Mouse (Mus musculus) intestine, embryonic 15.5 days (tissue): ENCODE results near the gene Eif4e3. TPM values are rescaled to one million over a fixed set of nuclear protein-coding genes. Genes with fewer than 3 reads are reported as not detected.

Experiments
- ATAC-seq: fragments of 200-750 bp; cut with Nextera tagmentation; 2 replicates; pipeline ENCODE4 v1.8.0; 2017; ENCODE audit warnings: moderate TSS enrichment, moderate library complexity
- H3K27ac ChIP-seq: fragments of 300-500 bp; sonication (generic); 2 replicates; pipeline ENCODE4 v1.5.1; 2015; ENCODE audit warnings: mild to moderate bottlenecking, inconsistent platforms
- H3K27me3 ChIP-seq: fragments of 300-500 bp; sonication (generic); replicated peaks from 2 replicates; pipeline ENCODE4 v1.6.1; 2015; ENCODE audit warnings: inconsistent platforms
- H3K36me3 ChIP-seq: fragments of 300-500 bp; sonication (generic); 2 replicates; pipeline ENCODE4 v1.6.1; 2015; ENCODE audit warnings: inconsistent platforms
- H3K4me1 ChIP-seq: fragments of 300-500 bp; sonication (generic); replicated peaks from 2 replicates; pipeline ENCODE4 v1.6.1; 2015; ENCODE audit warnings: inconsistent platforms
- H3K4me2 ChIP-seq: fragments of 300-500 bp; sonication (generic); replicated peaks from 2 replicates; pipeline ENCODE4 v1.6.1; 2015; ENCODE audit warnings: mild to moderate bottlenecking, inconsistent platforms
- H3K4me3 ChIP-seq: fragments of 300-500 bp; sonication (generic); replicated peaks from 2 replicates; pipeline ENCODE4 v1.5.1; 2015; ENCODE audit warnings: inconsistent platforms
- H3K9ac ChIP-seq: fragments of 300-500 bp; sonication (generic); 2 replicates; pipeline ENCODE4 v1.6.1; 2015; ENCODE audit warnings: inconsistent platforms
- H3K9me3 ChIP-seq: fragments of 300-500 bp; sonication (generic); 2 replicates; pipeline ENCODE4 v1.6.1; 2016; ENCODE audit warnings: inconsistent platforms
- WGBS: fragments of 180-500 bp; shearing (Covaris S2); methylation state at CpG from one replicate; pipeline ENCODE4 v1.1.7; 2015; 5-methylcytosine and 5-hydroxymethylcytosine counted together
- polyA plus RNA-seq: library from polyadenylated mRNA; unstranded; fragments of >200 nt; fragmentation: Nextera tagmentation; extraction: Ambion mirVana; gene quantifications from 2 replicates; pipeline ENCODE4 v1.2.1, GENCODE M21; 2015

Eif4e3 gene
- 10.6 and 12.3 TPM in 2 replicates for polyA plus RNA-seq

GRCm38 (mm10) chr6:99666318-99667171, at the start of gene Eif4e3, which contains the start of gene Gm20696:
Gene Eif4e3 (minus strand): TSS chr6:99666771.
Gene Gm20696 (minus strand): TSS chr6:99666797.
- peak; percentile 88 for ATAC-seq
- Histone ChIP-seq H3K9ac (peak within 1 kb of the TSS; percentile 71), H3K4me2 (peak within 1 kb of the TSS; percentile 96), H3K4me3 (peak within 1 kb of the TSS; percentile 78), H3K4me1 (peaks cover 10% of the 10 kb centered on the region; the same call in 1 of the 2 replicates), H3K9me3 (no peaks in the 10 kb centered on the region), H3K27ac (peak within 1 kb of the TSS; percentile 60), H3K27me3 (no peaks in the 10 kb centered on the region), H3K36me3 (no peaks in the 10 kb centered on the region)
- WGBS, result under 1% methylated on average over 44 of the region's 75 CpGs

GRCm38 (mm10) chr6:99715913-99716312, 49.3 kb upstream of the Eif4e3 start:
- WGBS, result 58% methylated on average over 6 of the region's 6 CpGs
- Histone ChIP-seq H3K4me3 (no peak overlapping the region), H3K27me3 (0 out of 2 replicates have a peak, but pooled peaks cover 3% of the 10 kb centered on the region), H3K36me3 (no peaks in the 10 kb centered on the region), H3K9me3 (no peaks in the 10 kb centered on the region), H3K27ac (no peak overlapping the region), H3K4me1 (no peaks in the 10 kb centered on the region), H3K4me2 (no peak overlapping the region), H3K9ac (no peak overlapping the region)
- ATAC-seq, result no peak

DNA sequence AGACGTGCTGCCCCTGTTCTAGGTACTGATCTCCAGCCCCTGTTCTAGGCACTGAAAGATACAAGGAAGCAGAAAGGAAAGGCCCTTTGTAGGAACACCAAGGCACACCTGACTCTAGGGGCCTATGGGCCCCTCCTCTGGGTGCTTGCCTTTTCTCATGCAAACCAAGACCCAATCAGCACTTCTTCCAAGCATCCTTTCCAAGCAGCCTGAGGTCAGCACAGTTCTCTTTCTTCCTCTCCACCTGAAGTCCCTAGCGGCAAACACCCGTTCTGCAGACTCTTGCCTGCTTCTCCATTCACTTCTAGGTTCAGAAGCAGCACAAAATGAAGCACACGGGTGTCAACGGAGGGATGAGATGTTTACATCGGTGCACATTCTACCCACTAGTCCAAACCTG, 48.6 kb upstream of the Eif4e3 start:
- Histone ChIP-seq H3K36me3 (no peaks in the 10 kb centered on the region), H3K4me2 (no peak overlapping the region), H3K27ac (no peak overlapping the region), H3K4me1 (no peaks in the 10 kb centered on the region), H3K4me3 (no peak overlapping the region), H3K9me3 (no peaks in the 10 kb centered on the region), H3K27me3 (0 out of 2 replicates have a peak, but pooled peaks cover 3% of the 10 kb centered on the region), H3K9ac (no peak overlapping the region)
- no peak for ATAC-seq
- WGBS, result 63% methylated on average over 6 of the region's 6 CpGs

GRCm38 (mm10) chr6:99713256-99713655, 46.7 kb upstream of the Eif4e3 start:
- ATAC-seq, result no peak
- no peak overlapping the region for H3K4me3 ChIP-seq
- no peaks in the 10 kb centered on the region for H3K9me3 ChIP-seq
- H3K27ac ChIP-seq, result no peak overlapping the region
- no peak overlapping the region for H3K9ac ChIP-seq
- no peak overlapping the region for H3K4me2 ChIP-seq
- H3K27me3 ChIP-seq, result 0 out of 2 replicates have a peak, but pooled peaks cover 3% of the 10 kb centered on the region
- no peaks in the 10 kb centered on the region for H3K36me3 ChIP-seq
- no peaks in the 10 kb centered on the region for H3K4me1 ChIP-seq
- WGBS, result 83% methylated on average over 5 of the region's 5 CpGs

GRCm38 (mm10) chr6:99711576-99712101, 45.1 kb upstream of the Eif4e3 start:
- H3K4me1 ChIP-seq, result no peaks in the 10 kb centered on the region
- no peak overlapping the region for H3K4me2 ChIP-seq
- 0 out of 2 replicates have a peak, but pooled peaks cover 3% of the 10 kb centered on the region for H3K27me3 ChIP-seq
- WGBS, result 57% methylated on average over 11 of the region's 11 CpGs
- ATAC-seq, result peak; percentile 72
- no peak overlapping the region for H3K27ac ChIP-seq
- H3K9me3 ChIP-seq, result no peaks in the 10 kb centered on the region
- H3K9ac ChIP-seq, result no peak overlapping the region
- H3K36me3 ChIP-seq, result no peaks in the 10 kb centered on the region
- H3K4me3 ChIP-seq, result no peak overlapping the region

DNA sequence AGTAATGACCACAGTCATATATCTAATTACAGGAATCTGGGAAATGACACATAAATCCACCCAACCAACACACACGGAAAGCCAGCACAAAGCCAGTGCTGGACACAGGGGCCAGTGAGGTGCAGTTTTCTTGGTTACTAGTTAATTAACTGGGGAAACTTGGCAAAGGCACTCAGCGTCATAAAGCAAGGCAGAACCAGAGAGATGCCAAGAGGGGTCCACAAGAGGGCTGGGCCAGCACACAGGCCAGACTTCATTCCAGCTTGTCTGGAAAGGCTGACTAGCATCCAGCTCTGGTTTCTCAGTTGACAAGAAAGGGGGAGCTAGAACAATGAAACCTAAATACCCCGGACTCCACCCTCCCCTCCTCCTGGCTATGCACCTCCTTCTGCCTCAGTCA, 33.9 kb upstream of the Eif4e3 start:
- 60% methylated on average over 3 of the region's 3 CpGs for WGBS
- no peak overlapping the region for H3K4me3 ChIP-seq
- no peak overlapping the region for H3K4me2 ChIP-seq
- H3K27me3 ChIP-seq, result peaks cover 14% of the 10 kb centered on the region
- no peak for ATAC-seq
- no peak overlapping the region for H3K27ac ChIP-seq
- H3K36me3 ChIP-seq, result no peaks in the 10 kb centered on the region
- H3K4me1 ChIP-seq, result no peaks in the 10 kb centered on the region
- no peaks in the 10 kb centered on the region for H3K9me3 ChIP-seq
- no peak overlapping the region for H3K9ac ChIP-seq

- Histone ChIP-seq H3K4me3 (peak overlapping the region; percentile 80), H3K36me3 (no peaks in the 10 kb centered on the region), H3K4me2 (peak overlapping the region; percentile 96), H3K27ac (no peak overlapping the region), H3K27me3 (peaks cover 67% of the 10 kb centered on the region), H3K4me1 (peaks cover 8% of the 10 kb centered on the region), H3K9ac (peak overlapping the region; percentile 70), H3K9me3 (no peaks in the 10 kb centered on the region)
- 1% methylated on average over 110 of the region's 110 CpGs for WGBS
- peak; percentile 62 for ATAC-seq
Measured at GRCm38 (mm10) chr6:99692916-99693841, 26.6 kb upstream of the Eif4e3 start.

GRCm38 (mm10) chr6:99692206-99692915, 25.8 kb upstream of the Eif4e3 start, which contains the start of gene Gpr27:
Gene Gpr27 (plus strand): TSS chr6:99692679.
- H3K36me3 ChIP-seq, result no peaks in the 10 kb centered on the region
- peaks cover 63% of the 10 kb centered on the region for H3K27me3 ChIP-seq
- peak within 1 kb of the TSS; percentile 70 for H3K9ac ChIP-seq
- H3K4me3 ChIP-seq, result peak within 1 kb of the TSS; percentile 80
- peak within 1 kb of the TSS; percentile 32; the same call in 1 of the 2 replicates for H3K27ac ChIP-seq
- ATAC-seq, result peak; percentile 82
- H3K4me2 ChIP-seq, result peak within 1 kb of the TSS; percentile 96
- H3K9me3 ChIP-seq, result no peaks in the 10 kb centered on the region
- H3K4me1 ChIP-seq, result peaks cover 8% of the 10 kb centered on the region
- under 1% methylated on average over 94 of the region's 112 CpGs for WGBS

- H3K9ac ChIP-seq, result peak overlapping the region; percentile 70
- peak overlapping the region; percentile 96 for H3K4me2 ChIP-seq
- ATAC-seq, result peak; percentile 28
- 7% methylated on average over 24 of the region's 25 CpGs for WGBS
- no peak overlapping the region for H3K27ac ChIP-seq
- peaks cover 8% of the 10 kb centered on the region for H3K4me1 ChIP-seq
- peak overlapping the region; percentile 80 for H3K4me3 ChIP-seq
- peaks cover 63% of the 10 kb centered on the region for H3K27me3 ChIP-seq
- H3K36me3 ChIP-seq, result no peaks in the 10 kb centered on the region
- H3K9me3 ChIP-seq, result no peaks in the 10 kb centered on the region
Measured at GRCm38 (mm10) chr6:99691666-99692205, 25.2 kb upstream of the Eif4e3 start.

DNA sequence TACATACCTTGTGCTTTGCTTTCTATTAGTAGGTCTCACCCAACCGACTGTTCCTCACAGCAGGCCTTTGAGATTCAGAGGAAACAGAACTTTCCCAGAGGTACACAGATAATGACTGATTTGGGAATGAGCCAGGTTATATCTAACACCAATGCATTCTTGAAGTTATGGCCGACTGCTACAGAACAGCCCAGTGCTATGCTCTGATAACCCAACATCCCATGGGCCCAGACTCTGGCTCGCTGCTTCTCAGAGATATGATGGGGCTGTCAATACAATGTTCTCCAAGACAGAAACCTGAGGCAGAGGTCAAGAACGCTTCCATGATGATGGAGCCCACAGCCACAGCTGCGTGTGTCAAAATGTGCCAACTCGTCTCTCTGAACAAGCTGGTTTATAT, 21.9 kb upstream of the Eif4e3 start:
- H3K4me2 ChIP-seq, result no peak overlapping the region
- H3K9ac ChIP-seq, result no peak overlapping the region
- peaks cover 35% of the 10 kb centered on the region for H3K27me3 ChIP-seq
- 80% methylated on average over 6 of the region's 6 CpGs for WGBS
- ATAC-seq, result no peak
- H3K4me3 ChIP-seq, result no peak overlapping the region
- no peaks in the 10 kb centered on the region for H3K36me3 ChIP-seq
- H3K4me1 ChIP-seq, result peaks cover 6% of the 10 kb centered on the region
- no peaks in the 10 kb centered on the region for H3K9me3 ChIP-seq
- H3K27ac ChIP-seq, result no peak overlapping the region

GRCm38 (mm10) chr6:99684899-99685298, 18.3 kb upstream of the Eif4e3 start:
- no peak overlapping the region for H3K4me3 ChIP-seq
- H3K36me3 ChIP-seq, result no peaks in the 10 kb centered on the region
- H3K9ac ChIP-seq, result no peak overlapping the region
- H3K4me2 ChIP-seq, result no peak overlapping the region
- no peak for ATAC-seq
- H3K27ac ChIP-seq, result no peak overlapping the region
- 55% methylated on average over 5 of the region's 5 CpGs for WGBS
- H3K4me1 ChIP-seq, result no peaks in the 10 kb centered on the region
- H3K9me3 ChIP-seq, result no peaks in the 10 kb centered on the region
- H3K27me3 ChIP-seq, result 0 out of 2 replicates have a peak, but pooled peaks cover 2% of the 10 kb centered on the region
